Mouse (Mus musculus) hindbrain, embryonic 10.5 days (tissue): ENCODE measurements around the gene Shkbp1. TPM values are rescaled to one million over a fixed set of nuclear protein-coding genes. Genes with fewer than 3 reads are reported as not detected.

Experiments used
- DNase-seq: peaks from one replicate; pipeline ENCODE4 v3.0.0-alpha.2; 2017; ENCODE audit warnings: low spot score
- H3K27ac ChIP-seq: fragments of 300-500 bp; sonication (generic); 2 replicates; pipeline ENCODE4 v1.5.1; 2016; ENCODE audit warnings: mild to moderate bottlenecking, moderate library complexity
- H3K27me3 ChIP-seq: fragments of 300-500 bp; sonication (generic); 2 replicates; pipeline ENCODE4 v1.6.1; 2016; ENCODE audit warnings: mild to moderate bottlenecking; ENCODE audit not compliant: poor library complexity, insufficient read depth, severe bottlenecking
- H3K36me3 ChIP-seq: fragments of 300-500 bp; sonication (generic); 2 replicates; pipeline ENCODE4 v1.6.1; 2016; ENCODE audit warnings: mild to moderate bottlenecking, moderate library complexity
- H3K4me1 ChIP-seq: fragments of 300-500 bp; sonication (generic); replicated peaks from 2 replicates; pipeline ENCODE4 v1.6.1; 2016; ENCODE audit warnings: mild to moderate bottlenecking
- H3K4me3 ChIP-seq: fragments of 300-500 bp; sonication (generic); 2 replicates; pipeline ENCODE4 v1.5.1; 2016; ENCODE audit warnings: mild to moderate bottlenecking, moderate library complexity
- H3K9me3 ChIP-seq: fragments of 300-500 bp; sonication (generic); 2 replicates; pipeline ENCODE4 v1.6.1; 2016; ENCODE audit warnings: mild to moderate bottlenecking, moderate library complexity
- WGBS: fragments of 180-500 bp; shearing (Covaris S2); methylation state at CpG from one replicate; pipeline ENCODE4 v1.1.7; 2016; 5-methylcytosine and 5-hydroxymethylcytosine counted together
- polyA plus RNA-seq: library from polyadenylated mRNA; unstranded; fragments of >200 nt; fragmentation: Nextera tagmentation; extraction: Ambion mirVana; gene quantifications from 2 replicates; pipeline ENCODE4 v1.2.1, GENCODE M21; 2016

Gene Shkbp1
- polyA plus RNA-seq, 1 experiment from 2014 or later = 87.4 TPM

- peaks cover 11% of the 10 kb centered on the region for H3K36me3 ChIP-seq
- WGBS = under 1% methylated on average over 36 of the region's 36 CpGs
- peaks cover 52% of the 10 kb centered on the region for H3K4me1 ChIP-seq
- DNase-seq = peak; percentile 77
- peaks cover 74% of the 10 kb centered on the region for H3K27me3 ChIP-seq
- H3K4me3 ChIP-seq = peak within 1 kb of the TSS; percentile 58
- H3K9me3 ChIP-seq = no peaks in the 10 kb centered on the region
- peak within 1 kb of the TSS; percentile 71 for H3K27ac ChIP-seq
Measured at GRCm38 (mm10) chr7:27337175-27337853, 18.5 kb downstream of the Shkbp1 start, which contains the start of gene Ltbp4. Ltbp4 (minus strand) TSS chr7:27337692.

GRCm38 (mm10) chr7:27335928-27336823, 19.6 kb downstream of the Shkbp1 start:
- WGBS = under 1% methylated on average over 47 of the region's 47 CpGs
- Histone ChIP-seq H3K4me3 (peak overlapping the region; percentile 58), H3K4me1 (peaks cover 57% of the 10 kb centered on the region), H3K27me3 (peaks cover 86% of the 10 kb centered on the region), H3K27ac (peak overlapping the region; percentile 71), H3K9me3 (no peaks in the 10 kb centered on the region), H3K36me3 (0 out of 2 replicates have a peak, but pooled peaks cover under 1% of the 10 kb centered on the region)
- peak; percentile 91 for DNase-seq

GRCm38 (mm10) chr7:27335011-27335720, 20.7 kb downstream of the Shkbp1 start:
- no peak for DNase-seq
- H3K27me3 ChIP-seq = peaks cover 96% of the 10 kb centered on the region
- no peaks in the 10 kb centered on the region for H3K9me3 ChIP-seq
- peak overlapping the region; percentile 55; the same call in 1 of the 2 replicates for H3K4me3 ChIP-seq
- H3K27ac ChIP-seq = no peak overlapping the region
- H3K36me3 ChIP-seq = no peaks in the 10 kb centered on the region
- H3K4me1 ChIP-seq = peaks cover 66% of the 10 kb centered on the region
- WGBS = 58% methylated on average over 15 of the region's 15 CpGs

- Histone ChIP-seq H3K4me1 (peaks cover 69% of the 10 kb centered on the region), H3K27me3 (peaks cover 100% of the 10 kb centered on the region), H3K4me3 (peak overlapping the region; percentile 55), H3K27ac (no peak overlapping the region), H3K36me3 (no peaks in the 10 kb centered on the region), H3K9me3 (no peaks in the 10 kb centered on the region)
- no peak for DNase-seq
- WGBS = 2% methylated on average over 32 of the region's 32 CpGs
Measured at GRCm38 (mm10) chr7:27334405-27334911, 21.4 kb downstream of the Shkbp1 start.

GRCm38 (mm10) chr7:27333316-27333941, 22.4 kb downstream of the Shkbp1 start:
- WGBS = 5% methylated on average over 66 of the region's 77 CpGs
- Histone ChIP-seq H3K27ac (0 out of 2 replicates have a peak overlapping the region, but pooled peaks have one; percentile 40), H3K9me3 (no peaks in the 10 kb centered on the region), H3K27me3 (peaks cover 100% of the 10 kb centered on the region), H3K4me3 (peak overlapping the region; percentile 55), H3K36me3 (no peaks in the 10 kb centered on the region), H3K4me1 (peaks cover 75% of the 10 kb centered on the region)
- DNase-seq = peak; percentile 26

- Histone ChIP-seq H3K9me3 (no peaks in the 10 kb centered on the region), H3K4me1 (peaks cover 71% of the 10 kb centered on the region), H3K4me3 (peak overlapping the region; percentile 55), H3K27ac (no peak overlapping the region), H3K27me3 (peaks cover 100% of the 10 kb centered on the region), H3K36me3 (no peaks in the 10 kb centered on the region)
- DNase-seq = peak; percentile 81
- 1% methylated on average over 39 of the region's 39 CpGs for WGBS
Measured at GRCm38 (mm10) chr7:27332353-27333199, 23.2 kb downstream of the Shkbp1 start.

- H3K9me3 ChIP-seq = no peaks in the 10 kb centered on the region
- 9% methylated on average over 8 of the region's 8 CpGs for WGBS
- peaks cover 100% of the 10 kb centered on the region for H3K27me3 ChIP-seq
- peaks cover 64% of the 10 kb centered on the region for H3K4me1 ChIP-seq
- H3K36me3 ChIP-seq = no peaks in the 10 kb centered on the region
- no peak for DNase-seq
- 0 out of 2 replicates have a peak overlapping the region, but pooled peaks have one; percentile 55 for H3K4me3 ChIP-seq
- no peak overlapping the region for H3K27ac ChIP-seq
Measured at GRCm38 (mm10) chr7:27331854-27332253, 24.0 kb downstream of the Shkbp1 start.

- H3K9me3 ChIP-seq = no peaks in the 10 kb centered on the region
- H3K4me3 ChIP-seq = peak overlapping the region; percentile 55; the same call in 1 of the 2 replicates
- H3K36me3 ChIP-seq = no peaks in the 10 kb centered on the region
- DNase-seq = no peak
- no peak overlapping the region for H3K27ac ChIP-seq
- peaks cover 100% of the 10 kb centered on the region for H3K27me3 ChIP-seq
- 5% methylated on average over 8 of the region's 8 CpGs for WGBS
- H3K4me1 ChIP-seq = peaks cover 61% of the 10 kb centered on the region
Measured at GRCm38 (mm10) chr7:27331541-27331851, 24.3 kb downstream of the Shkbp1 start.

- H3K4me3 ChIP-seq = peak overlapping the region; percentile 55
- WGBS = under 1% methylated on average over 39 of the region's 39 CpGs
- H3K36me3 ChIP-seq = no peaks in the 10 kb centered on the region
- peak overlapping the region; percentile 35; the same call in 1 of the 2 replicates for H3K27ac ChIP-seq
- no peaks in the 10 kb centered on the region for H3K9me3 ChIP-seq
- peaks cover 100% of the 10 kb centered on the region for H3K27me3 ChIP-seq
- H3K4me1 ChIP-seq = peaks cover 62% of the 10 kb centered on the region
- DNase-seq = peak; percentile 71
Measured at GRCm38 (mm10) chr7:27330709-27331540, 24.9 kb downstream of the Shkbp1 start.

- Histone ChIP-seq H3K27ac (no peak overlapping the region), H3K27me3 (peaks cover 100% of the 10 kb centered on the region), H3K4me3 (peak overlapping the region; percentile 55), H3K4me1 (peaks cover 71% of the 10 kb centered on the region), H3K36me3 (no peaks in the 10 kb centered on the region), H3K9me3 (no peaks in the 10 kb centered on the region)
- DNase-seq = no peak
- WGBS = 21% methylated on average over 17 of the region's 17 CpGs
Measured at GRCm38 (mm10) chr7:27329981-27330380, 25.8 kb downstream of the Shkbp1 start.
